Mouse (Mus musculus) layer of hippocampus, adult 8-10 months (tissue): ENCODE data around the gene Tbx1. TPM values are rescaled to one million over a fixed set of nuclear protein-coding genes. Genes with fewer than 3 reads are reported as not detected.
A peak's percentile ranks its signal among the peaks of the same experiment; 100 is the strongest.

ENCODE experiments used
- DNase-seq, 2 experiments: peaks; one replicate each; pipeline ENCODE4 v3.0.0; 2022; ENCODE audit warnings: low spot score in 2 of 2
- total RNA-seq, 4 experiments: library from RNA; stranded (reverse); gene quantifications; 2 replicates each; pipeline ENCODE4 v1.2.4; 2022

Tbx1 gene
- total RNA-seq, 4 experiments from 2014 or later: 0.70 to 1.7 (median 1.3) TPM

GRCm38 (mm10) chr16:18622916-18623750 is 32.7 kb upstream of the Tbx1 start:
- peak; percentile 16 to 25 for DNase-seq

- DNase-seq: no peak
Measured at GRCm38 (mm10) chr16:18622019-18622418, 31.5 kb upstream of the Tbx1 start, which contains the start of gene Gp1bb. Gp1bb (minus strand) TSS chr16:18622403.

- peak; percentile 38 to 42 for DNase-seq
Measured at GRCm38 (mm10) chr16:18621362-18622001, 31.0 kb upstream of the Tbx1 start.

- DNase-seq: peak; percentile 35 to 46
Measured at GRCm38 (mm10) chr16:18620601-18621361, 30.3 kb upstream of the Tbx1 start.

- peak; percentile 26 to 38 for DNase-seq
Measured at GRCm38 (mm10) chr16:18620201-18620600, 29.7 kb upstream of the Tbx1 start.

GRCm38 (mm10) chr16:18619110-18619509 is 28.6 kb upstream of the Tbx1 start:
- peak in 1 of 2 experiments; percentile 25 for DNase-seq

- no peak for DNase-seq
Measured at GRCm38 (mm10) chr16:18618297-18618696, 27.8 kb upstream of the Tbx1 start.

- peak; percentile 83 to 92 for DNase-seq
Measured at GRCm38 (mm10) chr16:18617370-18618065, 27.0 kb upstream of the Tbx1 start.

GRCm38 (mm10) chr16:18613301-18613700 is 22.8 kb upstream of the Tbx1 start:
- DNase-seq: no peak

- no peak for DNase-seq
Measured at GRCm38 (mm10) chr16:18611752-18612151, 21.3 kb upstream of the Tbx1 start.

- DNase-seq: no peak
Measured at GRCm38 (mm10) chr16:18609099-18609498, 18.6 kb upstream of the Tbx1 start.

GRCm38 (mm10) chr16:18608226-18608625 is 17.8 kb upstream of the Tbx1 start:
- DNase-seq: no peak

- DNase-seq: no peak
Measured at GRCm38 (mm10) chr16:18605705-18606104, 15.2 kb upstream of the Tbx1 start.

- no peak for DNase-seq
Measured at GRCm38 (mm10) chr16:18604267-18604701, 13.8 kb upstream of the Tbx1 start.

- DNase-seq: no peak
Measured at GRCm38 (mm10) chr16:18601447-18601846, 11.0 kb upstream of the Tbx1 start.

GRCm38 (mm10) chr16:18598006-18598405 is 7.5 kb upstream of the Tbx1 start:
- no peak for DNase-seq

- DNase-seq: no peak
Measured at GRCm38 (mm10) chr16:18596255-18596654, 5.8 kb upstream of the Tbx1 start.

GRCm38 (mm10) chr16:18593930-18594329 is 3.5 kb upstream of the Tbx1 start:
- no peak for DNase-seq

GRCm38 (mm10) chr16:18591047-18592018 is 862 bp upstream of the Tbx1 start:
- DNase-seq: no peak

GRCm38 (mm10) chr16:18589080-18589621 is 1.3 kb downstream of the Tbx1 start:
- DNase-seq: no peak
